Mouse (Mus musculus): ENCODE data around the gene Cyfip1. TPM values are rescaled to one million over a fixed set of nuclear protein-coding genes. Genes with fewer than 3 reads are reported as not detected.
A peak's percentile ranks its signal among the peaks of the same experiment; 100 is the strongest.

Cyfip1 gene
- polyA plus RNA-seq (2012): 0.08 and 0.20 TPM in 2 replicates

- TF ChIP-seq TAL1 (IDR thresholded peaks at IDR 0.05; ENCODE audit: low read length) (no peak), GATA1 (IDR thresholded peaks at IDR 0.05; ENCODE audit: low read length) (no peak)
Observed at GRCm38 (mm10) chr7:55841445-55841844, at the start of gene Cyfip1. Gene Cyfip1, plus strand, starts transcription at chr7:55841745.

GRCm38 (mm10) chr7:55792280-55792679 lies 49.3 kb upstream of the Cyfip1 start:
- TF ChIP-seq TAL1 (IDR thresholded peaks at IDR 0.05; ENCODE audit: low read length) (no peak), GATA1 (IDR thresholded peaks at IDR 0.05; ENCODE audit: low read length) (no peak)
- Histone ChIP-seq H3K27me3 (ENCODE audit: control insufficient read depth) (no peaks in the 10 kb centered on the region), H3K36me3 (ENCODE audit: control insufficient read depth) (peaks cover 14% of the 10 kb centered on the region), H3K4me3 (replicated peaks) (no peak overlapping the region), H3K4me1 (ENCODE audit: control insufficient read depth) (peaks cover 31% of the 10 kb centered on the region), H3K9me3 (ENCODE audit: control insufficient read depth, low read length) (no peaks in the 10 kb centered on the region)

More at GRCm38 (mm10) chr7:55841445-55841844, at the start of gene Cyfip1:
- peaks cover 27% of the 10 kb centered on the region for H3K27me3 ChIP-seq (ENCODE audit: control insufficient read depth)
- peak within 1 kb of the TSS; percentile 81 for H3K4me3 ChIP-seq (replicated peaks)
- H3K4me1 ChIP-seq (ENCODE audit: control insufficient read depth): peaks cover 22% of the 10 kb centered on the region
- no peaks in the 10 kb centered on the region for H3K36me3 ChIP-seq (ENCODE audit: control insufficient read depth)
- H3K9me3 ChIP-seq (ENCODE audit: control insufficient read depth, low read length): no peaks in the 10 kb centered on the region

GRCm38 (mm10) chr7:55793236-55793951 lies 48.2 kb upstream of the Cyfip1 start:
- H3K9me3 ChIP-seq (ENCODE audit: control insufficient read depth, low read length): no peaks in the 10 kb centered on the region
- H3K27me3 ChIP-seq (ENCODE audit: control insufficient read depth): no peaks in the 10 kb centered on the region
- peaks cover 31% of the 10 kb centered on the region for H3K4me1 ChIP-seq (ENCODE audit: control insufficient read depth)
- peak overlapping the region; percentile 83 for H3K4me3 ChIP-seq (replicated peaks)
- peaks cover 23% of the 10 kb centered on the region for H3K36me3 ChIP-seq (ENCODE audit: control insufficient read depth)
- no peak for TF ChIP-seq GATA1 (IDR thresholded peaks at IDR 0.05; ENCODE audit: low read length)
- TF ChIP-seq TAL1 (IDR thresholded peaks at IDR 0.05; ENCODE audit: low read length): no peak

GRCm38 (mm10) chr7:55793952-55794603 lies 47.5 kb upstream of the Cyfip1 start, which contains the start of gene Tubgcp5:
Gene Tubgcp5, plus strand, starts transcription at chr7:55794154.
- no peaks in the 10 kb centered on the region for H3K27me3 ChIP-seq (ENCODE audit: control insufficient read depth)
- TF ChIP-seq GATA1 (IDR thresholded peaks at IDR 0.05; ENCODE audit: low read length) (no peak; the same call in 1 of the 2 replicates), TAL1 (IDR thresholded peaks at IDR 0.05; ENCODE audit: low read length) (no peak)
- H3K36me3 ChIP-seq (ENCODE audit: control insufficient read depth): peaks cover 30% of the 10 kb centered on the region
- H3K9me3 ChIP-seq (ENCODE audit: control insufficient read depth, low read length): no peaks in the 10 kb centered on the region
- H3K4me3 ChIP-seq (replicated peaks): peak within 1 kb of the TSS; percentile 83
- peaks cover 31% of the 10 kb centered on the region for H3K4me1 ChIP-seq (ENCODE audit: control insufficient read depth)

- H3K36me3 ChIP-seq (ENCODE audit: control insufficient read depth): peaks cover 79% of the 10 kb centered on the region
- H3K4me3 ChIP-seq (replicated peaks): no peak overlapping the region
- TF ChIP-seq GATA1 (IDR thresholded peaks at IDR 0.05; ENCODE audit: low read length): no peak
- no peak for TF ChIP-seq TAL1 (IDR thresholded peaks at IDR 0.05; ENCODE audit: low read length)
- H3K9me3 ChIP-seq (ENCODE audit: control insufficient read depth, low read length): no peaks in the 10 kb centered on the region
- peaks cover 11% of the 10 kb centered on the region for H3K4me1 ChIP-seq (ENCODE audit: control insufficient read depth)
- no peaks in the 10 kb centered on the region for H3K27me3 ChIP-seq (ENCODE audit: control insufficient read depth)
Observed at GRCm38 (mm10) chr7:55799981-55800380, 41.6 kb upstream of the Cyfip1 start.

- TF ChIP-seq GATA1 (IDR thresholded peaks at IDR 0.05; ENCODE audit: low read length): no peak
- peaks cover 84% of the 10 kb centered on the region for H3K36me3 ChIP-seq (ENCODE audit: control insufficient read depth)
- H3K4me3 ChIP-seq (replicated peaks): no peak overlapping the region
- no peaks in the 10 kb centered on the region for H3K27me3 ChIP-seq (ENCODE audit: control insufficient read depth)
- H3K9me3 ChIP-seq (ENCODE audit: control insufficient read depth, low read length): no peaks in the 10 kb centered on the region
- no peaks in the 10 kb centered on the region for H3K4me1 ChIP-seq (ENCODE audit: control insufficient read depth)
Observed at GRCm38 (mm10) chr7:55809967-55810366, 31.6 kb upstream of the Cyfip1 start.

- no peaks in the 10 kb centered on the region for H3K9me3 ChIP-seq (ENCODE audit: control insufficient read depth, low read length)
- TF ChIP-seq TAL1 (IDR thresholded peaks at IDR 0.05; ENCODE audit: low read length): no peak
- no peak for TF ChIP-seq GATA1 (IDR thresholded peaks at IDR 0.05; ENCODE audit: low read length)
- H3K4me3 ChIP-seq (replicated peaks): no peak overlapping the region
- H3K36me3 ChIP-seq (ENCODE audit: control insufficient read depth): peaks cover 88% of the 10 kb centered on the region
- H3K4me1 ChIP-seq (ENCODE audit: control insufficient read depth): no peaks in the 10 kb centered on the region
- no peaks in the 10 kb centered on the region for H3K27me3 ChIP-seq (ENCODE audit: control insufficient read depth)
Observed at GRCm38 (mm10) chr7:55824468-55824867, 17.1 kb upstream of the Cyfip1 start.

- no peaks in the 10 kb centered on the region for H3K9me3 ChIP-seq (ENCODE audit: control insufficient read depth, low read length)
- TF ChIP-seq GATA1 (IDR thresholded peaks at IDR 0.05; ENCODE audit: low read length): no peak
- TF ChIP-seq TAL1 (IDR thresholded peaks at IDR 0.05; ENCODE audit: low read length): no peak
- H3K36me3 ChIP-seq (ENCODE audit: control insufficient read depth): peaks cover 78% of the 10 kb centered on the region
- H3K27me3 ChIP-seq (ENCODE audit: control insufficient read depth): no peaks in the 10 kb centered on the region
- H3K4me1 ChIP-seq (ENCODE audit: control insufficient read depth): no peaks in the 10 kb centered on the region
- H3K4me3 ChIP-seq (replicated peaks): no peak overlapping the region
Observed at GRCm38 (mm10) chr7:55827551-55827950, 14.0 kb upstream of the Cyfip1 start.

- Histone ChIP-seq H3K27me3 (ENCODE audit: control insufficient read depth) (peaks cover 8% of the 10 kb centered on the region), H3K36me3 (ENCODE audit: control insufficient read depth) (peaks cover 7% of the 10 kb centered on the region), H3K4me3 (replicated peaks) (no peak overlapping the region), H3K4me1 (ENCODE audit: control insufficient read depth) (peaks cover 10% of the 10 kb centered on the region), H3K9me3 (ENCODE audit: control insufficient read depth, low read length) (no peaks in the 10 kb centered on the region)
- no peak for TF ChIP-seq TAL1 (IDR thresholded peaks at IDR 0.05; ENCODE audit: low read length)
- TF ChIP-seq GATA1 (IDR thresholded peaks at IDR 0.05; ENCODE audit: low read length): no peak
Observed at GRCm38 (mm10) chr7:55836877-55837276, 4.7 kb upstream of the Cyfip1 start.
